Mouse (Mus musculus) MEL (cell line): Measurements from ENCODE around the gene Timm13. TPM values are rescaled to one million over a fixed set of nuclear protein-coding genes. Genes with fewer than 3 reads are reported as not detected.

Experiments used
- DNase-seq: peaks from one replicate; pipeline ENCODE4 v3.0.0; 2011; ENCODE audit warnings: low read depth, low spot score
- H3K27ac ChIP-seq: 2 replicates; pipeline ENCODE4 v1.5.1; 2012; ENCODE audit warnings: low read depth, mild to moderate bottlenecking, control low read depth, low read length, moderate library complexity; ENCODE audit not compliant: control insufficient read depth
- H3K27me3 ChIP-seq, 2 experiments: fragments of 150-350 bp in 1 of 2; sonication (generic) in 1 of 2; 2 replicates each; pipeline ENCODE4 v1.6.1; 2012; ENCODE audit warnings: low read length in 2 of 2, mild to moderate bottlenecking in 2 of 2, improper control_type of control experiment in 1 of 2, moderate library complexity in 1 of 2; ENCODE audit not compliant: insufficient read depth in 2 of 2, control insufficient read depth in 1 of 2
- H3K36me3 ChIP-seq, 2 experiments: 2 replicates each; pipeline ENCODE4 v1.6.1; 2012 to 2014; ENCODE audit warnings: low read length in 2 of 2, improper control_type of control experiment in 1 of 2, inconsistent platforms in 1 of 2, mild to moderate bottlenecking in 1 of 2; ENCODE audit not compliant: insufficient read depth in 2 of 2, control insufficient read depth in 1 of 2
- H3K4me1 ChIP-seq, 2 experiments: fragments of 150-350 bp in 1 of 2; sonication (generic) in 1 of 2; 2 replicates each; pipeline ENCODE4 v1.6.1; 2012; ENCODE audit warnings: low read length in 2 of 2, improper control_type of control experiment in 1 of 2, mild to moderate bottlenecking in 1 of 2; ENCODE audit not compliant: insufficient read depth in 2 of 2, control insufficient read depth in 1 of 2
- H3K4me3 ChIP-seq, 2 experiments: fragments of 150-350 bp in 1 of 2; sonication (generic) in 1 of 2; 2 replicates each; pipeline ENCODE4 v1.5.1; 2012; ENCODE audit warnings: low read depth in 2 of 2, low read length in 2 of 2, mild to moderate bottlenecking in 2 of 2, moderate library complexity in 2 of 2, control low read depth in 1 of 2, improper control_type of control experiment in 1 of 2; ENCODE audit not compliant: control insufficient read depth in 1 of 2, insufficient read depth in 1 of 2
- H3K79me2 ChIP-seq: 2 replicates; pipeline ENCODE4 v1.6.1; 2012; ENCODE audit warnings: mild to moderate bottlenecking, low read length, moderate library complexity; ENCODE audit not compliant: control insufficient read depth, poor library complexity, insufficient read depth
- H3K9ac ChIP-seq: 2 replicates; pipeline ENCODE4 v1.6.1; 2012; ENCODE audit warnings: low read depth, mild to moderate bottlenecking, control low read depth, low read length, moderate library complexity; ENCODE audit not compliant: control insufficient read depth, poor library complexity, severe bottlenecking
- H3K9me3 ChIP-seq: fragments of 150-350 bp; sonication (generic); replicated peaks from 2 replicates; pipeline ENCODE4 v1.6.1; 2012; ENCODE audit warnings: mild to moderate bottlenecking, low read length, improper control_type of control experiment, moderate library complexity; ENCODE audit not compliant: insufficient read depth
- CHD1 ChIP-seq: IDR thresholded peaks from 2 replicates; pipeline ENCODE4 v1.6.1; 2012; ENCODE audit warnings: low read depth, mild to moderate bottlenecking, inconsistent platforms, low read length, improper control_type of control experiment
- CTCF ChIP-seq, 3 experiments: IDR thresholded peaks in 2 of 3; conservative IDR thresholded peaks in 1 of 3; 2 replicates each; pipeline ENCODE4 v1.5.1; 2011 to 2012; ENCODE audit warnings: low read length in 3 of 3, low read depth in 2 of 3, mild to moderate bottlenecking in 2 of 3, improper control_type of control experiment in 1 of 3, inconsistent platforms in 1 of 3, mixed read lengths in 1 of 3, moderate library complexity in 1 of 3; ENCODE audit not compliant: control insufficient read depth in 1 of 3, insufficient read depth in 1 of 3, poor library complexity in 1 of 3, severe bottlenecking in 1 of 3
- E2F4 ChIP-seq: IDR thresholded peaks from 2 replicates; pipeline ENCODE4 v1.6.1; 2011; ENCODE audit warnings: low read depth, low read length, improper control_type of control experiment, borderline replicate concordance
- ELF1 ChIP-seq: IDR thresholded peaks from 2 replicates; pipeline ENCODE4 v1.6.1; 2014; ENCODE audit warnings: low read depth, mild to moderate bottlenecking, inconsistent platforms, low read length, improper control_type of control experiment, moderate library complexity
- GABPA ChIP-seq: IDR thresholded peaks from 2 replicates; pipeline ENCODE4 v1.6.1; 2012; ENCODE audit warnings: low read depth, mild to moderate bottlenecking, inconsistent platforms, low read length, improper control_type of control experiment, moderate library complexity
- JUND ChIP-seq: IDR thresholded peaks from 2 replicates; pipeline ENCODE4 v1.6.1; 2011; ENCODE audit warnings: low read depth, mild to moderate bottlenecking, improper control_type of control experiment, low read length
- KAT2A ChIP-seq: conservative IDR thresholded peaks from 2 replicates; pipeline ENCODE4 v1.6.1; 2012; ENCODE audit warnings: low read depth, low read length, improper control_type of control experiment, inconsistent platforms
- MAX ChIP-seq: IDR thresholded peaks from 2 replicates; pipeline ENCODE4 v1.6.1; 2011; ENCODE audit warnings: low read length, improper control_type of control experiment
- MAZ ChIP-seq: IDR thresholded peaks from 2 replicates; pipeline ENCODE4 v1.6.1; 2012; ENCODE audit warnings: low read depth, mild to moderate bottlenecking, inconsistent platforms, low read length, improper control_type of control experiment
- MEF2A ChIP-seq: IDR thresholded peaks from 2 replicates; pipeline ENCODE4 v1.6.1; 2014; ENCODE audit warnings: low read depth, mild to moderate bottlenecking, inconsistent platforms, low read length, improper control_type of control experiment; ENCODE audit not compliant: poor library complexity, insufficient replicate concordance, severe bottlenecking; ENCODE audit errors: extremely low read depth
- MXI1 ChIP-seq: IDR thresholded peaks from 2 replicates; pipeline ENCODE4 v1.6.1; 2011; ENCODE audit warnings: mild to moderate bottlenecking, low read depth, low read length, improper control_type of control experiment
- MYB ChIP-seq: IDR thresholded peaks from 2 replicates; pipeline ENCODE4 v1.6.1; 2011; ENCODE audit warnings: mild to moderate bottlenecking, low read depth, low read length, improper control_type of control experiment
- MYC ChIP-seq: IDR thresholded peaks from 2 replicates; pipeline ENCODE4 v1.6.1; 2011; ENCODE audit warnings: low read depth, mild to moderate bottlenecking, low read length, improper control_type of control experiment, moderate library complexity
- POLR2A ChIP-seq, 2 experiments: IDR thresholded peaks; 2 replicates each; pipeline ENCODE4 v1.6.1; 2011 to 2012; ENCODE audit warnings: low read length in 2 of 2, mild to moderate bottlenecking in 2 of 2, control low read depth in 1 of 2, improper control_type of control experiment in 1 of 2, low read depth in 1 of 2, moderate library complexity in 1 of 2; ENCODE audit not compliant: control insufficient read depth in 1 of 2, insufficient read depth in 1 of 2, poor library complexity in 1 of 2
- POLR2AphosphoS5 ChIP-seq: IDR thresholded peaks from 2 replicates; pipeline ENCODE4 v1.6.1; 2012; ENCODE audit warnings: low read depth, borderline replicate concordance, mild to moderate bottlenecking, inconsistent platforms, low read length, moderate library complexity, mixed read lengths
- RAD21 ChIP-seq: IDR thresholded peaks from 2 replicates; pipeline ENCODE4 v1.6.1; 2011; ENCODE audit warnings: mild to moderate bottlenecking, low read depth, low read length, improper control_type of control experiment
- SIN3A ChIP-seq: IDR thresholded peaks from 2 replicates; pipeline ENCODE4 v1.6.1; 2012; ENCODE audit warnings: low read length, improper control_type of control experiment, inconsistent platforms
- TAL1 ChIP-seq: IDR thresholded peaks from 2 replicates; pipeline ENCODE4 v1.6.1; 2012; ENCODE audit warnings: mild to moderate bottlenecking, inconsistent platforms, low read length, moderate library complexity, mixed read lengths
- TCF12 ChIP-seq: IDR thresholded peaks from 2 replicates; pipeline ENCODE4 v1.6.1; 2014; ENCODE audit warnings: low read depth, mild to moderate bottlenecking, inconsistent platforms, low read length, improper control_type of control experiment, moderate library complexity
- UBTF ChIP-seq: IDR thresholded peaks from 2 replicates; pipeline ENCODE4 v1.6.1; 2012; ENCODE audit warnings: low read depth, mild to moderate bottlenecking, inconsistent platforms, low read length, improper control_type of control experiment, moderate library complexity, borderline replicate concordance; ENCODE audit not compliant: insufficient read depth
- USF1 ChIP-seq: IDR thresholded peaks from 2 replicates; pipeline ENCODE4 v1.6.1; 2014; ENCODE audit warnings: low read depth, mild to moderate bottlenecking, inconsistent platforms, low read length, improper control_type of control experiment, moderate library complexity
- USF2 ChIP-seq, 2 experiments: IDR thresholded peaks; 2 replicates each; pipeline ENCODE4 v1.6.1; 2011 to 2012; ENCODE audit warnings: improper control_type of control experiment in 2 of 2, low read length in 2 of 2, borderline replicate concordance in 1 of 2, inconsistent platforms in 1 of 2, low read depth in 1 of 2, mild to moderate bottlenecking in 1 of 2; ENCODE audit not compliant: insufficient read depth in 1 of 2
- ZKSCAN1 ChIP-seq: IDR thresholded peaks from 2 replicates; pipeline ENCODE4 v1.6.1; 2012; ENCODE audit warnings: low read depth, mild to moderate bottlenecking, inconsistent platforms, low read length, improper control_type of control experiment, moderate library complexity
- ZMIZ1 ChIP-seq: IDR thresholded peaks from 2 replicates; pipeline ENCODE4 v1.6.1; 2012; ENCODE audit warnings: low read depth, mild to moderate bottlenecking, inconsistent platforms, low read length, improper control_type of control experiment, moderate library complexity
- polyA plus RNA-seq, 2 experiments: library from polyadenylated mRNA; stranded (reverse) in 1 of 2; unstranded in 1 of 2; fragments of >175 nt in 1 of 2; fragments of >200 nt in 1 of 2; gene quantifications; 2 replicates each; pipeline versions ENCODE4 v1.2.1 to v1.2.4; 2012; ENCODE audit warnings: low replicate concordance in 2 of 2, low read depth in 1 of 2; ENCODE audit not compliant: insufficient read length in 2 of 2, insufficient read depth in 1 of 2, missing spikeins in 1 of 2
- total RNA-seq: library from RNA; depleted of rRNA; stranded (reverse); fragments of 300-350 nt; gene quantifications from 2 replicates; pipeline ENCODE4 v1.2.3, GENCODE M21; 2012

The Timm13 gene
- total and polyA plus RNA-seq, 3 experiments, result 329 to 645 (median 349) TPM

- peaks cover 17% of the 10 kb centered on the region for H3K79me2 ChIP-seq
- H3K27me3 ChIP-seq, result no peaks in the 10 kb centered on the region
- peak overlapping the region; percentile 19; the same call in 1 of the 2 replicates for H3K27ac ChIP-seq
- H3K9me3 ChIP-seq, result no peaks in the 10 kb centered on the region
- peak; percentile 44; the same call in 1 of the 2 replicates for TF ChIP-seq MYC
- no peak for TF ChIP-seq POLR2A (IDR thresholded peaks at IDR 0.05; ENCODE audit: control insufficient read depth in 1 of 2, insufficient read depth in 1 of 2, low read depth in 1 of 2, low read length in 2 of 2, poor library complexity in 1 of 2)
- peak; percentile 59 for TF ChIP-seq MAX
- no peak for TF ChIP-seq CHD1
- TF ChIP-seq POLR2AphosphoS5, result no peak
- TF ChIP-seq, all 39 proteins: peak for 2
- peaks cover 0 to 8% of the 10 kb centered on the region in 2 experiments; a peak in 2 of 4 replicates for H3K4me1 ChIP-seq
- peaks cover 0 to 5% of the 10 kb centered on the region in 2 experiments; a peak in 2 of 4 replicates for H3K36me3 ChIP-seq
- peak overlapping the region; percentile 65 to 90 for H3K4me3 ChIP-seq
- H3K9ac ChIP-seq, result peak overlapping the region; percentile 90
- no peak for DNase-seq
Measured at GRCm38 (mm10) chr10:80899591-80900317, 1.0 kb downstream of the Timm13 start.

- Histone ChIP-seq H3K36me3 (peaks cover 0 to 5% of the 10 kb centered on the region in 2 experiments; a peak in 2 of 4 replicates), H3K4me1 (peaks cover 0 to 8% of the 10 kb centered on the region in 2 experiments; a peak in 2 of 4 replicates), H3K4me3 (peak overlapping the region in 1 of 2 experiments; percentile 90; a peak in 2 of 4 replicates), H3K9me3 (no peaks in the 10 kb centered on the region), H3K79me2 (peaks cover 17% of the 10 kb centered on the region), H3K9ac (peak overlapping the region; percentile 90), H3K27ac (no peak overlapping the region), H3K27me3 (no peaks in the 10 kb centered on the region)
- no peak for DNase-seq
- TF ChIP-seq TAL1, result no peak
- no peak for TF ChIP-seq USF1
- no peak for TF ChIP-seq E2F4
- no peak for TF ChIP-seq UBTF
- no peak for TF ChIP-seq CTCF (IDR thresholded peaks at IDR 0.05 in 2 of 3, conservative IDR thresholded peaks at IDR 0.05 in 1 of 3; ENCODE audit: control insufficient read depth in 1 of 3, insufficient read depth in 1 of 3, low read depth in 2 of 3, low read length in 3 of 3, poor library complexity in 1 of 3, severe bottlenecking in 1 of 3)
- TF ChIP-seq ZKSCAN1, result no peak
- no peak for TF ChIP-seq SIN3A
- no peak for TF ChIP-seq MYB
- no peak for TF ChIP-seq ELF1
- no peak for TF ChIP-seq POLR2A (IDR thresholded peaks at IDR 0.05; ENCODE audit: control insufficient read depth in 1 of 2, insufficient read depth in 1 of 2, low read depth in 1 of 2, low read length in 2 of 2, poor library complexity in 1 of 2)
- TF ChIP-seq GABPA, result no peak
- TF ChIP-seq MEF2A, result no peak
- no peak for TF ChIP-seq RAD21
- no peak for TF ChIP-seq USF2 (IDR thresholded peaks at IDR 0.05; ENCODE audit: borderline replicate concordance in 1 of 2, insufficient read depth in 1 of 2, low read depth in 1 of 2, low read length in 2 of 2)
- no peak for TF ChIP-seq MXI1
- no peak for TF ChIP-seq TCF12
- TF ChIP-seq ZMIZ1, result no peak
- no peak for TF ChIP-seq JUND
- TF ChIP-seq MAZ, result no peak
- no peak for TF ChIP-seq KAT2A
Measured at GRCm38 (mm10) chr10:80899074-80899473, 1.7 kb downstream of the Timm13 start.
